Mouse (Mus musculus) liver, adult 2 months (tissue): ENCODE measurements around the gene Gpd1l.

ENCODE experiments used
- CTCF ChIP-seq: fragments of 200-500 bp; IDR thresholded peaks from 2 replicates; pipeline ENCODE4 v1.5.1; 2011; ENCODE audit warnings: low read depth, low read length, control low read depth
- POLR2A ChIP-seq: fragments of 200-500 bp; IDR thresholded peaks from 2 replicates; pipeline ENCODE4 v1.6.1; 2011; ENCODE audit warnings: low read length, control low read depth; ENCODE audit not compliant: insufficient read depth; ENCODE audit errors: extremely low read depth

DNA sequence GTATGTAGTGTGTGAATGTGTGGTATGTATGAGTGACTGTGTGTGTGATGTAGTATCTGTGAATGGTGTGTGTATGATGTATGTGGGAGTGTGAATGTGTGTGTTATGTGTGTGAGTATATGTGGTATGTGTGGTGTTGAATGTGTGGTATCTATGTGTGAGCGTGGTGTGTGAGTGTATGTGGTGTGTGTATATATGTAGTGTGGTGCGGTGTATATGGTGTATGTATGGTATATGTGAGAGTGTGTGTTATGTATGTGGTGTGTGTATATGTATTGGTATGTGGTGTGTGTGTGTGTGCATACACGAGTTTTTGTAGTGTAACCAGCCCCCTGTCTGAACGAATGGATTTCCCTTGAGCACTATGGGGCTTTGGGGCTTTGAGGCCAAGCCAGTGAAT is 48.2 kb downstream of the Gpd1l start:
- TF ChIP-seq POLR2A: no peak
- no peak for TF ChIP-seq CTCF
